Mouse (Mus musculus) G1E (cell line): Measurements from ENCODE around the gene Tmem128.

Source experiments
- CTCF ChIP-seq: IDR thresholded peaks from 2 replicates; pipeline ENCODE4 v1.5.1; 2012; ENCODE audit warnings: low read depth, low read length, inconsistent platforms, mixed read lengths
- TAL1 ChIP-seq: conservative IDR thresholded peaks from 2 replicates; pipeline ENCODE4 v1.6.1; 2012; ENCODE audit warnings: low read depth, low read length, inconsistent platforms, mixed read lengths

DNA sequence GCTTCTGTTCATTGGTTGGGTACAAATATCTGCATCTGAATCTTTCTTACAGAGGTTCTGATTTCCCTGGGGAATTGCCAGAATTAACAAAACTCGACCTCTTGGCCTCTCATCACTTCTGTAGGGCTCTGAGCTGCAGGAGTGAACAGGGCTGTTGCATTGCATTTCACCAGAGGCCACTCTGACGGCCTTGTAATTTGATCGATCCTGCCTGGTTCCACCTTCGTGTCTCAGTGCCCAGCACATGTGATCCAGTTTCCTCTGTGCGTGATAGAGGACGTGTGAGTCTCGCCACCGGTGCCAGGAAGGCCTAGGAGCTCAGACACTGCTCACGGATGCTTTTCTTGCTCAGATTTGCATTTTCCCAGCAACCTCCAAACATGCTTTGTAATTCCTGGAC lies 25.7 kb downstream of the Tmem128 start:
- no peak for TF ChIP-seq TAL1
- no peak for TF ChIP-seq CTCF
